Mouse (Mus musculus): ENCODE data around the gene Zfyve9. TPM values are rescaled to one million over a fixed set of nuclear protein-coding genes. Genes with fewer than 3 reads are reported as not detected.

The Zfyve9 gene
- total RNA-seq, 2 experiments from 2014 or later = 53.6 to 58.4 TPM

- DNase-seq (ENCODE audit: low spot score in 2 of 2) = peak in 1 of 2 experiments; percentile 13
- H3K27ac ChIP-seq = peak overlapping the region; percentile 99
- H3K4me3 ChIP-seq = peak overlapping the region; percentile 23
- 0 out of 2 replicates have a peak, but pooled peaks have one; percentile 5 for TF ChIP-seq CTCF (conservative IDR thresholded peaks at IDR 0.05)
Observed at GRCm38 (mm10) chr4:108782421-108783085, 2.0 kb upstream of the Zfyve9 start.

GRCm38 (mm10) chr4:108781596-108781995, 998 bp upstream of the Zfyve9 start:
- no peak for TF ChIP-seq CTCF (conservative IDR thresholded peaks at IDR 0.05)
- H3K4me3 ChIP-seq = peak overlapping the region; percentile 64
- DNase-seq (ENCODE audit: low spot score in 2 of 2) = peak in 1 of 2 experiments; percentile 17
- peak overlapping the region; percentile 99 for H3K27ac ChIP-seq

DNA sequence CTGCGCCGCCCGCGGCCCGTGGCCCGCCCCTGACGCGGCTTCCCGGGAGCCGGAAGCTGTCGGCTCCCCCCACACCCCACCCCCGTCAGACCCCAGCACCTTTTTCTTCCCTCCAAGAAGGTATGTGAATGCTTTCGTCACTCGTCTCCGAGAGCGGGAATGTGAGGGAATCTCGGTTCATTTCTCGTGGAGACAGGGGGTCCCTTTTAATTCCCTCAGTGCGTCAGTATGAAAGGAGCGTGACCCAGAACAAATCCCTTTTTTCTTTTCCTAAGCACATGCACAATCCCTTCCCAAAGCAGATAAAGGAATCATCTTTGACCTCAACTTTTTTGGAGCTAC, 237 bp upstream of the Zfyve9 start:
- TF ChIP-seq CTCF (conservative IDR thresholded peaks at IDR 0.05) = no peak
- Histone ChIP-seq H3K27ac (peak overlapping the region; percentile 99), H3K4me3 (peak overlapping the region; percentile 64)
- no peak for DNase-seq (ENCODE audit: low spot score in 2 of 2)

DNA sequence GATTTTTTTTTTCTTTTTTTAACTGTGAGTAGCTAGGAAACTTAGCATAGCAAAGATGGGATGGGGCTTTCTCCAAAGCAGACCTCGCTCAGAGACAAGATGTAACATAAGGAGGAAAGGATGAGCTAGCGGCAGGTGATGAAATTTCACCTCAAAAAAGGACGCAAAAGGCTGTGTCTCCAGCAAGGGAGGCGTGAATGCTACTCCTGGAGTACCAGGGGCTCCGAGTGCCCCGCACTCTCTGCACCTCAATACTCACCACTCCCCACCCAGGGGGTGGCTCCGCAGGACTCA, 888 bp downstream of the Zfyve9 start:
- TF ChIP-seq CTCF (conservative IDR thresholded peaks at IDR 0.05) = no peak; the same call in none of the 2 replicates
- no peak for DNase-seq (ENCODE audit: low spot score in 2 of 2)
- H3K27ac ChIP-seq = peak overlapping the region; percentile 99
- peak overlapping the region; percentile 60 for H3K4me3 ChIP-seq

GRCm38 (mm10) chr4:108768527-108768926, 12.1 kb downstream of the Zfyve9 start:
- TF ChIP-seq CTCF (conservative IDR thresholded peaks at IDR 0.05) = no peak
- Histone ChIP-seq H3K27ac (no peak overlapping the region), H3K4me3 (no peak overlapping the region)
- no peak for DNase-seq (ENCODE audit: low spot score in 2 of 2)

DNA sequence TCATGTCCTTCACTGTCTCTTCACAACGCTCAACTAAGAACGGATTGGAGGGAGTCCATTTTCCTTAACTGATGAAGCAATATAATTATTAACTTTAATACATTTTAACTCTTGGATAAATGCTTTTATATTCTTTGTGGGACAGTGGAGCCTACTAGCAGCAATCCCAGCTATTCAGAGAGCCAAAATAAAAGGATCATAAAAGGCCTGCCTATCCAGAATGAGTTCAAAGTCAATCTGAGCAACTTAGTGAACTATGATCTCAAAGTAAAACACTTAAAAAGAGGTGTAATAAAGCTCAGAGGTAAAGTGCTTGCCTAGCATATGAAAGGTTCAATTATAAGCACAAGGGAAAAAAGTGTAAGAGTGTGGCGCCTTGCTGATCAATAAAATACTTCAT, 21.0 kb downstream of the Zfyve9 start:
- Histone ChIP-seq H3K4me3 (no peak overlapping the region), H3K27ac (no peak overlapping the region)
- no peak for DNase-seq (ENCODE audit: low spot score in 2 of 2)
- no peak for TF ChIP-seq CTCF (conservative IDR thresholded peaks at IDR 0.05)

GRCm38 (mm10) chr4:108746160-108746873, 34.3 kb downstream of the Zfyve9 start:
- no peak overlapping the region for H3K27ac ChIP-seq
- no peak for DNase-seq (ENCODE audit: low spot score in 2 of 2)
- TF ChIP-seq CTCF (conservative IDR thresholded peaks at IDR 0.05) = no peak
- H3K4me3 ChIP-seq = no peak overlapping the region

DNA sequence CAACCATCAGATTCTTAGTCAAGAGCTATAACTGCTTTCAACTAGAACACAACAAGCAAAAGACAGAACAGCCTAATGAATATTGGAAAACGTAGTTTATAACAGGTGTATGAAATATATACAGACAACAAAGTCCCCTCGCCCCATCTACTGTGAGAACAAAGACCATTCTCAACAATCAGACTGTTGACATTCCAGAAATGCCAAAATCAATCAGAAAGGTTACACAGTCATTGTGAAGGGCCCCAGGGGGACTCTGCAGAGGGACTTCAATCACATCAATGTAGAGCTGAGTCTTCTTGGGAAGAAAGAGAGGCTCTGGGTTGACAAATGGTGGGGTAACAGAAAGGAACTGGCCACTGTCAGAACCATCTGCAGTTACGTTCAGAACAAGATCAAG, 49.0 kb downstream of the Zfyve9 start:
- H3K27ac ChIP-seq = no peak overlapping the region
- TF ChIP-seq CTCF (conservative IDR thresholded peaks at IDR 0.05) = no peak
- no peak for DNase-seq (ENCODE audit: low spot score in 2 of 2)
- no peak overlapping the region for H3K4me3 ChIP-seq

GRCm38 (mm10) chr4:108730450-108730849, 50.1 kb downstream of the Zfyve9 start:
- Histone ChIP-seq H3K27ac (no peak overlapping the region), H3K4me3 (no peak overlapping the region)
- TF ChIP-seq CTCF (conservative IDR thresholded peaks at IDR 0.05) = no peak
- DNase-seq (ENCODE audit: low spot score in 2 of 2) = no peak

- Histone ChIP-seq H3K27ac (no peak overlapping the region), H3K4me3 (no peak overlapping the region)
- no peak for TF ChIP-seq CTCF (conservative IDR thresholded peaks at IDR 0.05)
- no peak for DNase-seq (ENCODE audit: low spot score in 2 of 2)
Observed at GRCm38 (mm10) chr4:108724102-108724501, 56.5 kb downstream of the Zfyve9 start.

GRCm38 (mm10) chr4:108721245-108721784, 59.3 kb downstream of the Zfyve9 start:
- H3K4me3 ChIP-seq = no peak overlapping the region
- no peak for DNase-seq (ENCODE audit: low spot score in 2 of 2)
- H3K27ac ChIP-seq = no peak overlapping the region
- TF ChIP-seq CTCF (conservative IDR thresholded peaks at IDR 0.05) = no peak

GRCm38 (mm10) chr4:108719349-108719748, 61.2 kb downstream of the Zfyve9 start, which contains the start of gene 3110021N24Rik:
Gene 3110021N24Rik, plus strand, starts transcription at chr4:108719649.
- DNase-seq (ENCODE audit: low spot score in 2 of 2) = no peak
- no peak within 1 kb of the TSS for H3K4me3 ChIP-seq
- H3K27ac ChIP-seq = no peak within 1 kb of the TSS
- no peak for TF ChIP-seq CTCF (conservative IDR thresholded peaks at IDR 0.05)

- no peak for TF ChIP-seq CTCF (conservative IDR thresholded peaks at IDR 0.05)
- DNase-seq (ENCODE audit: low spot score in 2 of 2) = no peak
- Histone ChIP-seq H3K27ac (no peak overlapping the region), H3K4me3 (no peak overlapping the region)
Observed at GRCm38 (mm10) chr4:108708209-108708608, 72.4 kb downstream of the Zfyve9 start.

DNA sequence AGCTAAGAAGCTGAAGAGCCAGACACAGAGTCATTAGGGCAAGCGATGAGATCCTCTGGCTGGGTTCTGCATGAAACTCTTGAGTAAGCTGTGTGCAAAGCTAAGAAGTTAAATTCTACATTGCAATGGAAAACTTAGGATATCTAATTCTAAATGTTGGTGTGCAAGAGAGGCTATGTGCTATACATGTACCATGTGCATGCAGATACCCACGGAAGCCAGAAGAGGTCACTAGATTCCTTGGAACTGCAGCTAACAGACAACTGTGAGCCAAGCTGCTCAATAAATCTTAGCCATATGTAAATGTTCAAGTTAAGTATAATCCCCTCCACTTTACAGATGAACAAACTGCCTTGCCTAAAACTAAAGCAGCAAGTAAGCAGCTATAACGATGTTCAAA, 83.7 kb downstream of the Zfyve9 start:
- no peak overlapping the region for H3K27ac ChIP-seq
- TF ChIP-seq CTCF (conservative IDR thresholded peaks at IDR 0.05) = peak; percentile 79
- DNase-seq (ENCODE audit: low spot score in 2 of 2) = no peak
- no peak overlapping the region for H3K4me3 ChIP-seq
